Mouse (Mus musculus) hindbrain, embryonic 16.5 days (tissue): ENCODE measurements at regions not wholly inside any gene's neighbourhood (a gene's known extent, or its start where the extent isn't known, plus 50 kb on each side); places are given as distances from the start of the nearest gene placed in this dataset.

Experiments used
- ATAC-seq: fragments of 200-750 bp; cut with Nextera tagmentation; 2 replicates; pipeline ENCODE4 v1.8.0; 2017; ENCODE audit warnings: moderate TSS enrichment, moderate library complexity
- H3K27ac ChIP-seq: fragments of 300-500 bp; sonication (generic); 2 replicates; pipeline ENCODE4 v1.5.1; 2014; ENCODE audit warnings: low read depth, mild to moderate bottlenecking, control low read depth, low read length, moderate library complexity
- H3K27me3 ChIP-seq: fragments of 300-500 bp; sonication (generic); replicated peaks from 2 replicates; pipeline ENCODE4 v1.6.1; 2014; ENCODE audit warnings: low read length; ENCODE audit not compliant: control insufficient read depth, insufficient read depth
- H3K36me3 ChIP-seq: fragments of 300-500 bp; sonication (generic); 2 replicates; pipeline ENCODE4 v1.6.1; 2014; ENCODE audit warnings: mild to moderate bottlenecking, low read length, moderate library complexity, mixed read lengths; ENCODE audit not compliant: control insufficient read depth, insufficient read depth
- H3K4me1 ChIP-seq: fragments of 300-500 bp; sonication (generic); 2 replicates; pipeline ENCODE4 v1.6.1; 2014; ENCODE audit warnings: low read depth, low read length; ENCODE audit not compliant: control insufficient read depth, insufficient read depth
- H3K4me2 ChIP-seq: fragments of 300-500 bp; sonication (generic); 2 replicates; pipeline ENCODE4 v1.6.1; 2014; ENCODE audit warnings: mild to moderate bottlenecking, low read length, control low read depth, moderate library complexity
- H3K4me3 ChIP-seq: fragments of 300-500 bp; sonication (generic); 2 replicates; pipeline ENCODE4 v1.5.1; 2014; ENCODE audit warnings: mild to moderate bottlenecking, low read length, control low read depth, moderate library complexity
- H3K9ac ChIP-seq: fragments of 300-500 bp; sonication (generic); 2 replicates; pipeline ENCODE4 v1.6.1; 2014; ENCODE audit warnings: low read depth, mild to moderate bottlenecking, control low read depth, low read length, moderate library complexity
- H3K9me3 ChIP-seq: fragments of 300-500 bp; sonication (generic); 2 replicates; pipeline ENCODE4 v1.6.1; 2014; ENCODE audit warnings: mild to moderate bottlenecking, low read length, moderate library complexity; ENCODE audit not compliant: control insufficient read depth
- WGBS: fragments of 180-500 bp; shearing (Covaris S2); extraction: QIAGEN DNeasy Blood & Tissue Kit; methylation state at CpG from one replicate; pipeline ENCODE4 v1.1.7; 2014; 5-methylcytosine and 5-hydroxymethylcytosine counted together

DNA sequence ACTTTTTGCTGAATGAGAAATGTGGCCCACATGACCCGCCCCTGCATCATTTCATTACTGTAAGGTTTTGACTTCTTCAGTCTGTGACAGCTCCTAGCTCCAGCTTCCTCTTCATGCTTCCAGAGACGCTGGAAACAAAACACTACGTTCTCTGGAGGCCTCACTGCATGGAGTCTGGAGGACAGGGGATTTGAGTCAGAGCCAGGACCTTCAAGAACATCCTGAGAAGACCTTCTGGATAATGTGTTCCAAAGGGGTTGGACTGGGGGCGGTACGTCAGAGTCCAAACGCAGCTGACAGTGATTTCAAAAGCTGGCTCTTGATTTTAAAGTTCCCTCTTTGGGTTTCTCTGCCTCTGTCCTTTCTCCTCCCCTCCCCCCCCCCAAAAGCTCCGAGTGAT lies 108.5 kb downstream of the Dact1 start:
- H3K27me3 ChIP-seq, result no peaks in the 10 kb centered on the region
- H3K27ac ChIP-seq, result no peak overlapping the region
- H3K9me3 ChIP-seq, result no peaks in the 10 kb centered on the region
- H3K9ac ChIP-seq, result no peak overlapping the region
- no peak overlapping the region for H3K4me2 ChIP-seq
- 65% methylated on average over 7 of the region's 7 CpGs for WGBS
- H3K4me3 ChIP-seq, result no peak overlapping the region
- ATAC-seq, result no peak
- no peaks in the 10 kb centered on the region for H3K4me1 ChIP-seq
- H3K36me3 ChIP-seq, result no peaks in the 10 kb centered on the region

- no peak overlapping the region for H3K4me2 ChIP-seq
- no peak overlapping the region for H3K9ac ChIP-seq
- no peak overlapping the region for H3K27ac ChIP-seq
- 84% methylated on average over 4 of the region's 4 CpGs for WGBS
- H3K4me3 ChIP-seq, result no peak overlapping the region
- no peaks in the 10 kb centered on the region for H3K9me3 ChIP-seq
- H3K4me1 ChIP-seq, result no peaks in the 10 kb centered on the region
- H3K36me3 ChIP-seq, result no peaks in the 10 kb centered on the region
- H3K27me3 ChIP-seq, result no peaks in the 10 kb centered on the region
- no peak for ATAC-seq
Observed at GRCm38 (mm10) chr12:71419161-71419560, 109.5 kb downstream of the Dact1 start.

GRCm38 (mm10) chr12:71426023-71426719 lies 116.5 kb downstream of the Dact1 start:
- no peak overlapping the region for H3K27ac ChIP-seq
- H3K9ac ChIP-seq, result no peak overlapping the region
- no peaks in the 10 kb centered on the region for H3K36me3 ChIP-seq
- no peak for ATAC-seq
- H3K4me1 ChIP-seq, result peaks cover 7% of the 10 kb centered on the region
- no peak overlapping the region for H3K4me2 ChIP-seq
- 26% methylated on average over 10 of the region's 10 CpGs for WGBS
- H3K27me3 ChIP-seq, result no peaks in the 10 kb centered on the region
- no peak overlapping the region for H3K4me3 ChIP-seq
- no peaks in the 10 kb centered on the region for H3K9me3 ChIP-seq

DNA sequence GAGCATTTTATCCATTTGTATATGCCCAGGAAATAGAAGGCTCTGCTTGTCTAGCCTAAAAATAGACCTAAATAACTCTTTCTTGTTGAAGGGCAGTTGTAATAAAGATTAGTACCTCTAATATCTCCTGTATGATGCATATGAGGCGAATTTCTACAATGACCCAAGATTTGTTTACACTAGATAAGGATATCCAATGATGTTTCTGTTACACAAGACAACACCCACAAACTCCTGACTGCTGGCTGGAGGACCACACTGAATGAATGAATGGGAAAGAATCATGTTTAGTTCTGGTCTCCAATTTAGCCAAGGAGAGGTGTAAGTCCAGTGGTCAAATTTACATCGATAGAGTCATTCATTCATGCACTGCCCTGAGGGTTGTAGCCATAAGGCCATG lies 118.3 kb downstream of the Dact1 start:
- Histone ChIP-seq H3K9ac (no peak overlapping the region), H3K36me3 (no peaks in the 10 kb centered on the region), H3K4me3 (no peak overlapping the region), H3K27me3 (no peaks in the 10 kb centered on the region), H3K9me3 (no peaks in the 10 kb centered on the region), H3K4me2 (no peak overlapping the region), H3K27ac (no peak overlapping the region), H3K4me1 (peaks cover 7% of the 10 kb centered on the region)
- WGBS, result 91% methylated on average over 2 of the region's 2 CpGs
- ATAC-seq, result no peak

- ATAC-seq, result no peak
Observed at GRCm38 (mm10) chr12:71429561-71430200, 120.0 kb downstream of the Dact1 start.

GRCm38 (mm10) chr12:71430331-71430730 lies 120.6 kb downstream of the Dact1 start:
- 45% methylated on average over 11 of the region's 11 CpGs for WGBS
- no peak overlapping the region for H3K27ac ChIP-seq
- no peak overlapping the region for H3K9ac ChIP-seq
- H3K4me3 ChIP-seq, result no peak overlapping the region
- H3K36me3 ChIP-seq, result no peaks in the 10 kb centered on the region
- ATAC-seq, result no peak
- H3K4me1 ChIP-seq, result peaks cover 9% of the 10 kb centered on the region
- no peaks in the 10 kb centered on the region for H3K27me3 ChIP-seq
- H3K4me2 ChIP-seq, result no peak overlapping the region
- no peaks in the 10 kb centered on the region for H3K9me3 ChIP-seq

More at GRCm38 (mm10) chr12:71429561-71430200, 120.0 kb downstream of the Dact1 start:
- H3K4me1 ChIP-seq, result peaks cover 9% of the 10 kb centered on the region
- no peak overlapping the region for H3K9ac ChIP-seq
- H3K9me3 ChIP-seq, result no peaks in the 10 kb centered on the region
- H3K4me3 ChIP-seq, result no peak overlapping the region
- no peaks in the 10 kb centered on the region for H3K27me3 ChIP-seq
- H3K36me3 ChIP-seq, result no peaks in the 10 kb centered on the region
- H3K27ac ChIP-seq, result peak overlapping the region; percentile 16; the same call in 1 of the 2 replicates
- H3K4me2 ChIP-seq, result no peak overlapping the region
- 19% methylated on average over 13 of the region's 13 CpGs for WGBS

DNA sequence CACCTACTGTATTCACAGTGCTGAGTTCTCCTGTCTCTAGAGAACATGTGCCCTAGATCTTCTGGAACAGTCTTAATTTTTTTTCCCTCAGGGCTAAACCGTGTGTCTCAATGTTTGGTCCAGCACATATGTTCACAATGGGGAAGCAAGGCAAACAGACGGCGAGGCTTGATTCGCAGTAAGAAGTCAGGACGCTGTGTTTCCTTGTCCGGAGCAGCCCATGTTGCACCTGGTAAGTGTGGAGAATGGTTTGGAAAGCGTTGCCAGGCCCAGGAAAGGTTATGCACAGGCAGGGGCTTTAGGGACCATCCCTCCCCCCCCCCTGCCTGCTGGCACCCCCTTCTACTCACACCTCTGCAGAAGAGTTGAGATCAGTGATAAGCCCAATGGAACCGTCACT lies 121.4 kb downstream of the Dact1 start:
- WGBS, result 67% methylated on average over 8 of the region's 8 CpGs
- Histone ChIP-seq H3K4me1 (peaks cover 9% of the 10 kb centered on the region), H3K36me3 (no peaks in the 10 kb centered on the region), H3K4me2 (no peak overlapping the region), H3K27ac (no peak overlapping the region), H3K9ac (no peak overlapping the region), H3K9me3 (no peaks in the 10 kb centered on the region), H3K4me3 (no peak overlapping the region), H3K27me3 (no peaks in the 10 kb centered on the region)
- ATAC-seq, result no peak

DNA sequence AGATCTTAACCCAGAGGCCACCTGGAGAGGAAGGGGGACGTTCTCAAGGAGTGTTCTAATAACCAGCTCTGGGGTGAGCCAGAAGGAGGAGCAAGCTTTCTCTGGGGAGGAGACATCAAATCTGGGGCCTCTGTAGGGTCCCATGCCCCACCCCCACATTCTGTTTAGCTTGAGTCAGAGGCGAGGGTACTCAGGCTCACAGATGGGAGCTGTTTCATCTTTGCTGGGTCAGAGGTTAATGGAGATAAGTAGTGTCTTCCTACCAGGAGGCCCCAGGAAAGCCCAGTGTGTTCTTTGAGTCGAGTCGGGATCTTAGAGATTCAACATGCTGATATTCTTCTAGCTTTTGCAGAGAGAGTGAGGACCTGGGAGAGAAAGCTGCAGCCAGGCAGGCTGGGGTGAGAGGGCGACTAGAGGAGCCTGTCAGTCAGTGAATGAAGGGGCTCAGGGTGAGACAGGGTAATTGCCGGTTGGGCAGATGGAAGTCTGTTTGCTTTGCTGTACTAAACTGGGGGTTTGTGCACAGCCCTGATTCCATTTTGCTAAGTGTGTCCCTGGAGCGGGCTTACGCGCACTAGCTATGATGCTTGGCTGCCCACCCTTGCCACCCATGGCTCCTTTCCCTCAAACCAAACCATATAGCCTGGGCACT lies 124.0 kb downstream of the Dact1 start:
- Histone ChIP-seq H3K27ac (no peak overlapping the region), H3K4me2 (no peak overlapping the region), H3K9me3 (no peaks in the 10 kb centered on the region), H3K36me3 (no peaks in the 10 kb centered on the region), H3K9ac (no peak overlapping the region), H3K4me3 (no peak overlapping the region), H3K4me1 (peaks cover 9% of the 10 kb centered on the region), H3K27me3 (no peaks in the 10 kb centered on the region)
- 32% methylated on average over 9 of the region's 9 CpGs for WGBS
- ATAC-seq, result no peak

DNA sequence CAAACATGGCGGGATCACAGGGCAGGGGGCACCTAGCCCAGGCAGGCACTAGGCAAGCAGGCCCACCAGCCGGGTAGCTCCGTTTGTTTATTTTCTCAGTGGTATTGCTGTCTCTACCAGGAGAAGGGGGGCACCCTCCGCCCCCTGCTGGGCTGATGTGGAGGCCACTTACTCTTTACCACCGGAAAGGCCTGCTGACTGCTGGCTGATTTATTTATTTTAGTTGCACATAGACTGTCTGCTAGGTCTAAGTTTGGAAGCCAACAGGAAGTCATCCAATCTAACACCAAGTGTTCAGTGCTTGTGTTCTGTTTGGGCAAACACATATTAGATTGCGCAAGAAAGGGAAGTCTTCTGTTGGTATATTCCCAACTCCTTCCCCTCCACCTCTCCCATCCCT lies 128.6 kb downstream of the Dact1 start:
- 56% methylated on average over 6 of the region's 6 CpGs for WGBS
- Histone ChIP-seq H3K4me2 (no peak overlapping the region), H3K4me3 (no peak overlapping the region), H3K27ac (no peak overlapping the region), H3K27me3 (no peaks in the 10 kb centered on the region), H3K9ac (no peak overlapping the region), H3K4me1 (peaks cover 2% of the 10 kb centered on the region), H3K9me3 (no peaks in the 10 kb centered on the region), H3K36me3 (no peaks in the 10 kb centered on the region)
- no peak for ATAC-seq
